Mouse (Mus musculus) kidney, adult 2 months (tissue): ENCODE measurements around the gene Olfr195.

Experiments used
- CTCF ChIP-seq: fragments of 200-500 bp; conservative IDR thresholded peaks from 2 replicates; pipeline ENCODE4 v1.5.1; 2011; ENCODE audit warnings: low read depth, mild to moderate bottlenecking, control low read depth, low read length, moderate library complexity, mixed read lengths; ENCODE audit not compliant: insufficient read depth, insufficient read length
- POLR2A ChIP-seq: fragments of 200-500 bp; IDR thresholded peaks from one replicate; pipeline ENCODE4 v1.6.1; 2011; ENCODE audit warnings: low read depth, low read length, control low read depth

DNA sequence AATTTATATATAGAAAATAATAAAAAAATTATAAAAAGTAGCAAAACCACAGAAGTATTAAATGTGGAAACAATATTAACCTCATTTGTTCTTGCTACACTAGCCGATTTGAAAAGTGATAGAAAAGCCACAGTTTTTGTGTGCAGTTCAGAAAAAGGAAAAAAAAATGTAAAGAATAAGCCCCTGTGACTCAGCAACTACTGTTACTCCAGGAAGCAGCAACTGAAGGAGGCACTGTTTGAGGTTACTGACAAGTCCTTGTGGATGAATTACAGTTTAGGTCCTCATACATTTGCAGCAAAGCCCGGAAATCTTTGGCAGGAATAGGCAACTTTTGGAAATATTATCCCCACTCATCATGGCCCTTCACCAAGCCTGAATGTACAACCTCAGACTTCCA lies 41.5 kb upstream of the Olfr195 start:
- TF ChIP-seq POLR2A = no peak
- TF ChIP-seq CTCF = no peak
